Mouse (Mus musculus) brain, embryonic 14.5 days (tissue): ENCODE results near the gene Add2.

Source experiments
- CTCF ChIP-seq: fragments of 200-500 bp; IDR thresholded peaks from 2 replicates; pipeline ENCODE4 v1.5.1; 2012; ENCODE audit warnings: inconsistent platforms, mild to moderate bottlenecking, moderate library complexity, borderline replicate concordance; ENCODE audit not compliant: insufficient read depth, insufficient read length; ENCODE audit errors: extremely low read depth
- POLR2A ChIP-seq: fragments of 200-500 bp; IDR thresholded peaks from 2 replicates; pipeline ENCODE4 v1.6.1; 2012; ENCODE audit warnings: mild to moderate bottlenecking, inconsistent platforms, borderline replicate concordance; ENCODE audit not compliant: poor library complexity, insufficient read depth, insufficient read length, severe bottlenecking; ENCODE audit errors: extremely low read depth

DNA sequence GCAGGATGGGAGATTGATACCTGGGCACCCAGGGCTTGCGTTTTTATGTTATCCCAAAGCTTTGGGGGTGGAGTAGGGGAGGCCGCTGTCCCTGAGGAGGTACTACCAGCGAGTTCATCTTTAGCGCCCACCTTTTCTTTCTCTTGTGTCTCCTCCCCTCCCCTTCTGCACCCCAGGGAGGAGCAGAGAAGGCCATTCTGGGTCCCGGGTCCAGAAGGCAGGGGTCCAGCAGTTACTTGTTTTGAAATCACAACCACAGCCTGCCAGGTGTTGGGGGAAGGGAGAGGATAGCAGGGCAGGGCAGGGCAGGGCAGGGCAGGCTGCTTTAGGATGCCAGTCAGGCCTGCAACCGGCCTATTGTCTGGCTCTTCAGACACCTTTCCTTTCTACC is 837 bp downstream of the Add2 start:
- no peak for TF ChIP-seq CTCF
- TF ChIP-seq POLR2A, result no peak
